Comparison of ENCODE assay signal across 17 mouse cellular contexts in genomic region chr3:7992322-7992721, GRCm38 (mm10).
"Had no signal": no experiment of that assay in that cellular context is flagged by ENCODE, and none has a peak within 500 bp of the region (broad histone marks: within the 10 kb centered on the region; RNA-seq: fewer than 3 reads in every experiment).

No protein-coding gene starts in this region.

- H3K36me3 ChIP-seq: midbrain, embryonic 10.5 days; midbrain, embryonic 12.5 days; neural tube, embryonic 13.5 days; neural tube, embryonic 15.5 days had no signal

- DNase-seq: lung, adult 18-20 months; lung, embryonic 14.5 days; lung, postnatal 10 days; lung, postnatal 4 days; midbrain, embryonic 14.5 days; retina, postnatal 1 day; right cerebral cortex, adult 18-20 months; right cerebral cortex, postnatal 25 days; right cerebral cortex, postnatal 4 days; spleen, adult 18-20 months; thymus, adult 18-20 months; thymus, postnatal 14 days; thymus, postnatal 36 days had no signal

- H3K9ac ChIP-seq: lung, embryonic 14.5 days; midbrain, embryonic 12.5 days; neural tube, embryonic 13.5 days; neural tube, embryonic 15.5 days had no signal

- H3K27ac ChIP-seq: midbrain, embryonic 10.5 days; midbrain, embryonic 12.5 days; neural tube, embryonic 13.5 days; neural tube, embryonic 15.5 days had no signal

- H3K9me3 ChIP-seq: midbrain, embryonic 10.5 days; midbrain, embryonic 12.5 days; neural tube, embryonic 13.5 days; neural tube, embryonic 15.5 days had no signal

- H3K4me1 ChIP-seq: midbrain, embryonic 10.5 days; midbrain, embryonic 12.5 days; neural tube, embryonic 13.5 days; neural tube, embryonic 15.5 days had no signal

- H3K4me2 ChIP-seq: lung, embryonic 14.5 days; midbrain, embryonic 12.5 days; neural tube, embryonic 13.5 days; neural tube, embryonic 15.5 days had no signal

- H3K27me3 ChIP-seq: midbrain, embryonic 12.5 days; neural tube, embryonic 13.5 days; neural tube, embryonic 15.5 days had no signal

- H3K4me3 ChIP-seq: midbrain, embryonic 10.5 days; midbrain, embryonic 12.5 days; neural tube, embryonic 13.5 days; neural tube, embryonic 15.5 days had no signal
